Mouse (Mus musculus) hindbrain, embryonic 12.5 days (tissue): Measurements from ENCODE around the gene Fam104a. TPM values are rescaled to one million over a fixed set of nuclear protein-coding genes. Genes with fewer than 3 reads are reported as not detected.

Source experiments
- ATAC-seq: fragments of 200-750 bp; cut with Nextera tagmentation; 2 replicates; pipeline ENCODE4 v1.8.0; 2017; ENCODE audit warnings: moderate TSS enrichment; ENCODE audit not compliant: low FRiP score
- H3K27ac ChIP-seq: fragments of 300-500 bp; sonication (generic); 2 replicates; pipeline ENCODE4 v1.5.1; 2016; ENCODE audit warnings: mild to moderate bottlenecking
- H3K27me3 ChIP-seq: fragments of 300-500 bp; sonication (generic); 2 replicates; pipeline ENCODE4 v1.6.1; 2016; ENCODE audit warnings: mild to moderate bottlenecking
- H3K36me3 ChIP-seq: fragments of 300-500 bp; sonication (generic); 2 replicates; pipeline ENCODE4 v1.6.1; 2016; ENCODE audit warnings: mild to moderate bottlenecking
- H3K4me1 ChIP-seq: fragments of 300-500 bp; sonication (generic); 2 replicates; pipeline ENCODE4 v1.6.1; 2016
- H3K4me2 ChIP-seq: fragments of 300-500 bp; sonication (generic); replicated peaks from 2 replicates; pipeline ENCODE4 v1.6.1; 2016; ENCODE audit warnings: mild to moderate bottlenecking
- H3K4me3 ChIP-seq: fragments of 300-500 bp; sonication (generic); 2 replicates; pipeline ENCODE4 v1.5.1; 2016; ENCODE audit warnings: mild to moderate bottlenecking
- H3K9ac ChIP-seq: fragments of 300-500 bp; sonication (generic); 2 replicates; pipeline ENCODE4 v1.6.1; 2016; ENCODE audit warnings: mild to moderate bottlenecking, moderate library complexity
- H3K9me3 ChIP-seq: fragments of 300-500 bp; sonication (generic); replicated peaks from 2 replicates; pipeline ENCODE4 v1.6.1; 2016; ENCODE audit warnings: mild to moderate bottlenecking
- WGBS: fragments of 180-500 bp; shearing (Covaris S2); methylation state at CpG from one replicate; pipeline ENCODE4 v1.1.7; 2016; 5-methylcytosine and 5-hydroxymethylcytosine counted together
- polyA plus RNA-seq: library from polyadenylated mRNA; unstranded; fragments of >200 nt; fragmentation: Nextera tagmentation; extraction: Ambion mirVana; gene quantifications from 2 replicates; pipeline ENCODE4 v1.2.1, GENCODE M21; 2016

Gene Fam104a
- polyA plus RNA-seq, 1 experiment from 2014 or later: 50.4 TPM

DNA sequence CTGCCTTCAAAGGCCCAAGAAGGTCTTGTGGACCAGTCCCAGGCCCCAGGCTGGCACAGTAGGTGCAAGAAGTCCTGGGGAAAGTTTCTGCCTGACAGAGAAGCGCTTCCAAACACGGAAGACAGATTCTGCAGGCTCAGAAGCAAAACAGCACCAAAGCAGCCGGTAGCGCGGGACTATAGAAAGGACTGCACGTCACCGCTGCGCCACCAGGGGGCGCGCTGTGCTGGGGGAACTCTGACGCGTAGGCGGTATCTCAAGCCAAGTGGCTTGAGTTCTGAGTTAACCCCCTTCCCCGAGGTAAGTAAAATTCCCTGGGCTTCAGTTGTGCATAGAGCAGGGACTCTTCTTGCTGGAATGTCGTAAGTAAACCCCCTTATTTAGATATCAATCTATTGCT lies 35.8 kb downstream of the Fam104a start:
- 2% methylated on average over 15 of the region's 15 CpGs for WGBS
- no peak overlapping the region for H3K4me3 ChIP-seq
- H3K27ac ChIP-seq: no peak overlapping the region
- peaks cover 18% of the 10 kb centered on the region for H3K36me3 ChIP-seq
- H3K9me3 ChIP-seq: no peaks in the 10 kb centered on the region
- peak overlapping the region; percentile 65; the same call in 1 of the 2 replicates for H3K4me2 ChIP-seq
- H3K27me3 ChIP-seq: no peaks in the 10 kb centered on the region
- H3K9ac ChIP-seq: peak overlapping the region; percentile 18; the same call in 1 of the 2 replicates
- no peak for ATAC-seq
- peaks cover 28% of the 10 kb centered on the region for H3K4me1 ChIP-seq

DNA sequence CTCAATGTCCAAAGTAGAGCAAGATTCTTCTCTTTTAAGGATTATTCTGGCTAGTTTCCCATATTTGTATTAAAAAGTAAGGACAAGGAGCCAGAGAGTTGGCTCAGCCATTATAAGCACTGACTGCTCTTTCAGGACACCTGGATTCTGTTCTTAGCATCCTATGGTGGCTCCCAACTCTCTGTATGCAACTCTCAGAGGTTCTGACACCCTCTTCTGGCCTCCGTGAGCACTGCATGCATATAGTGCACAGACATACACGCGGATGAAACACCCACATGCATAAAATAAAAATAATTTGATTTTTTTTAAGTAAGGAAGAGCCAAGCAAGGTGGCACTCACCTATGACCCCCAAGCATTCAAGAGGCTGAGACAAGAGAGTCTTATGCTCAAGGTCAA lies 38.8 kb downstream of the Fam104a start:
- Histone ChIP-seq H3K4me3 (no peak overlapping the region), H3K4me2 (no peak overlapping the region), H3K27ac (no peak overlapping the region), H3K4me1 (peaks cover 12% of the 10 kb centered on the region), H3K9me3 (no peaks in the 10 kb centered on the region), H3K27me3 (no peaks in the 10 kb centered on the region), H3K36me3 (peaks cover 3% of the 10 kb centered on the region; the same call in 1 of the 2 replicates), H3K9ac (no peak overlapping the region)
- no peak for ATAC-seq
- 90% methylated on average over 3 of the region's 3 CpGs for WGBS

DNA sequence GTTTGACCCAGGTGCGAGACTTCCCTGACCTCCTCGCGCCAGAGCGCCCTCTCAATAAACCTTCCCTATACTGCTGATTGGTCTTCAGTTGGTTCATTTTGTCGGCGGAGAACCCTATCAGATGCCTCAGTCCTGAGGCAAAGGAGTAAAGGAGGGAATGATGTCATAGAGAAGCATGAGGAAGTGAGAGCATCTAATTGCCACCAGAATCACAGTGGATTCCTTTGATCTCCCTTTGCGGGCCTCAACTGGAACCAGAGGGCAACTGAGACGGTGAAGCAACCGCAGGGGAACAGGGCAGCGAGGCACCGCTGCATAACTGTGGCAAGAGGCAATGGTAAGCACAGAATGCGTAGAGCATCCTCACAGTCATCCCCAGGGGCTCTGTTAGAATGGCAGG lies 45.3 kb downstream of the Fam104a start:
- Histone ChIP-seq H3K27me3 (no peaks in the 10 kb centered on the region), H3K9ac (no peak overlapping the region), H3K4me1 (no peaks in the 10 kb centered on the region), H3K4me2 (no peak overlapping the region), H3K27ac (no peak overlapping the region), H3K9me3 (no peaks in the 10 kb centered on the region; the same call in 1 of the 2 replicates), H3K36me3 (no peaks in the 10 kb centered on the region), H3K4me3 (no peak overlapping the region)
- no peak for ATAC-seq
- WGBS: 95% methylated on average over 12 of the region's 12 CpGs

DNA sequence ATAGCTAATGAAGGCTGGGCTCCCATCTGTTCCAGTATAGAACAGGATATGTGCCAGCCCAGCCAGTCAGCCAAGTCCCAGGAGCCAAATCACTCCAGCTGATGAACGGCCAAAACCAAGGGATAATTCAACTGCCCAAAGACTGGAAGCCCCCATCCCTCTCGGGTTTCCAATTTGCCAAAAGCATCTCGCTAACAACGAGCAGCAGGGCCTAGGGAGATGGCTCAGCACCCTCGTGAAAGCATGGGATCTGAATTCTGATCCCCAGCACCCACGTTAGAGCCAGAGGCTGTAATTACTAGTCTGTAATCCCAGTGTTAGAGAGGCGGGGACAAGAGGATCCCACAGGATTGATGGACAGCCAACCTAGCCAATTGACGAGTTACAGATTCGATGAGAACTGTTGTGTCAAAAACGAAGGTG lies 49.2 kb downstream of the Fam104a start:
- H3K36me3 ChIP-seq: no peaks in the 10 kb centered on the region
- H3K27me3 ChIP-seq: no peaks in the 10 kb centered on the region
- H3K9me3 ChIP-seq: no peaks in the 10 kb centered on the region; the same call in 1 of the 2 replicates
- 66% methylated on average over 10 of the region's 10 CpGs for WGBS
- H3K4me3 ChIP-seq: no peak overlapping the region
- no peak overlapping the region for H3K9ac ChIP-seq
- H3K27ac ChIP-seq: no peak overlapping the region
- H3K4me2 ChIP-seq: no peak overlapping the region
- no peak for ATAC-seq
- H3K4me1 ChIP-seq: no peaks in the 10 kb centered on the region

DNA sequence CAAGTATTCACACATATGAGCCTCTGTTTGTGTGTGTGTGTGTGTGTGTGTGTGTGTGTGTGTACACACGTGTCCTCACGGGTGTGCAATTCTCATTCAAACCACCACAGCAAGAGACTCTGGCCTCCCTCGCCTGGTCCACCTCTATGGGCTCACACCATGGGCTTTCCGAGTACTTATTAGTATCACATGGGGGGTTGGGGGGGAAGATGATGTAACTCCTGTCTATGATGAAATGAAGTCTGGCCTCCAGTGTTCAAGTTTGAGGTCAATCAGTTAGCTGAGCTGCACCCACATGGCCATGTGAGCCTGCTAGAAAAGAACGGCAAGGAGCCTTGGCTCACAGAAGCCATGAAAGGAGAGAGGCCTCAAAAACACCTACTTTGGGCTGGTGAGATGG lies 50.6 kb downstream of the Fam104a start:
- H3K36me3 ChIP-seq: no peaks in the 10 kb centered on the region
- H3K4me3 ChIP-seq: no peak overlapping the region
- no peaks in the 10 kb centered on the region for H3K27me3 ChIP-seq
- no peak overlapping the region for H3K27ac ChIP-seq
- ATAC-seq: no peak
- H3K9ac ChIP-seq: no peak overlapping the region
- no peak overlapping the region for H3K4me2 ChIP-seq
- no peaks in the 10 kb centered on the region; the same call in 1 of the 2 replicates for H3K9me3 ChIP-seq
- WGBS: 89% methylated on average over 5 of the region's 5 CpGs
- H3K4me1 ChIP-seq: no peaks in the 10 kb centered on the region

DNA sequence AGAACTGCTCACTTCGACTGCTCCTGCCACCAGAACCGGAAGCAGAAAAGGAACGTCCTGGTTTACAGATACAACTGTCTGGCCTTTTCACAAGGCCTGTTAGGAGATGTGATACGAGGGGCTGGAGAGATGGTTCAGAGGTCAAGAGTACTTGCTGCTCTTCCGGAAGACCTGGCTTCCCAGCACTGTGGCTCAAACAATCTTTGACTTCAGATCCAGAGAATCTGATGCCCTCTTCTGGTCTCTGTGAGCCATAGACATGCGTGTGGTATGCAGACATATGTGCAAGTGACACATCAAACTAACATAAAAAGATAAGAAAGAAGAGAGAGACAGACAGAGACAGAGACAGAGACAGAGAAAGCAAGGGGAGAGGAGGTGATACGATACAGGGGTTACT lies 51.7 kb downstream of the Fam104a start:
- Histone ChIP-seq H3K4me3 (no peak overlapping the region), H3K9me3 (no peaks in the 10 kb centered on the region), H3K4me2 (no peak overlapping the region), H3K27me3 (no peaks in the 10 kb centered on the region), H3K27ac (no peak overlapping the region), H3K4me1 (no peaks in the 10 kb centered on the region), H3K9ac (no peak overlapping the region), H3K36me3 (no peaks in the 10 kb centered on the region)
- 75% methylated on average over 7 of the region's 7 CpGs for WGBS
- ATAC-seq: no peak

DNA sequence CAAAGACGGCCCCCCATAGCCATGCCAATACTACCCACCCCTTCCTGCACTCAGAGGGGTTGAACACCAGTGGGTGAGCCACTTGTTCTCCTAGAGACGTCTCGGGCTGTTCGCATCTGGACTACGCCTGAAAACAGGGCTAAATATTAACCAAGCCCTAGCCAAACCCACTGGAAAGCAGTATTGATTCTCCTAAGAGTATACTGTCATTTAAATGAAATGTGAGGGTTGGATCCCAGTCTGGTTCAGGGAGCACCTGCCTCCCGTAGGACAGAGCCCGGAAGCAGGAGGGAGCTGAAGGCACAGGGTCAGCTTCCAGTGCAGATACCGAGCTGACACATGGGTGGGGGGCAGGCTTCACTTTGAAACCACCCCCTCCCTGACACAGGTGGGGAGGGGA lies 52.1 kb downstream of the Fam104a start:
- Histone ChIP-seq H3K9me3 (no peaks in the 10 kb centered on the region), H3K27ac (no peak overlapping the region), H3K4me3 (no peak overlapping the region), H3K27me3 (no peaks in the 10 kb centered on the region), H3K36me3 (no peaks in the 10 kb centered on the region), H3K4me2 (no peak overlapping the region), H3K9ac (no peak overlapping the region), H3K4me1 (no peaks in the 10 kb centered on the region)
- no peak for ATAC-seq
- 60% methylated on average over 8 of the region's 8 CpGs for WGBS

DNA sequence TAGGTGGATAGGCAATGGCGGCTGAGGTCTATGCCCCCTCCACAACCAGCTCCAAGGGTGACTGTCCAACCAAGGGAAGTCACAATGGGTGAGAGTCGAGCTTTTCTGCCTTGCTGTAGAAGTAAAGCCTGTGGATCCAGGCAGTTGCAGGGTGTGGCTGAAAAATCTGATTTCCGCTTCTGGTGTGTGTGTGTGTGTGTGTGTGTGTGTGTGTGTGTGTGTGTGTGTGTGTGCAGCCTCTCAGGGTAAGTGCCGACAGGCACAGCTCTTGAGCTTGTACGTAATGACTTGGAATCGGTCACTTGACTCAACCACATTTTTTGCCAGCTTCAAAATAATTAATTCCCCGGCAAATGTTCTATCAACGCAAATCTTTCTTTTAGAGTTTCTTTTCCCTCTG lies 52.7 kb downstream of the Fam104a start:
- Histone ChIP-seq H3K27ac (no peak overlapping the region), H3K4me2 (no peak overlapping the region), H3K27me3 (no peaks in the 10 kb centered on the region), H3K36me3 (no peaks in the 10 kb centered on the region), H3K4me1 (no peaks in the 10 kb centered on the region), H3K9ac (no peak overlapping the region), H3K9me3 (no peaks in the 10 kb centered on the region), H3K4me3 (no peak overlapping the region)
- 85% methylated on average over 8 of the region's 8 CpGs for WGBS
- no peak for ATAC-seq

DNA sequence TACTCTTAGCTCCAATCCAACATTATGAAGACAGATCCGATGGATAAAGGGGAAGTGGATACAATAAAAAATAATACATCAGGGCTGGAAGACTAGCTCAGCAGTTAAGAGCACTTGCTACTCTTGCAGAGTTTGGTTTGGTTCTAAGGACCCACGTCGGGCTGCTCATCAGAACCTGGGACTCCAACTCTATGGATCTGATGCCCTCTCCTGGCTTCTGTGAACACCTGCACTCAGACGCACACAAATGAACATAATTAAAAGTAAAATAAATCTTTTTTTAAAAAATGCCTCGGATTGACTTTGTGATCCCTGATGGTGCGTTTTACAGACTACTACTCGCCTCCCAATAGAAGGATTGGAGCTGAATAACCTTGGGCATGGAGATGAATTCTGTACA lies 53.3 kb downstream of the Fam104a start:
- no peak overlapping the region for H3K4me3 ChIP-seq
- H3K4me1 ChIP-seq: no peaks in the 10 kb centered on the region
- no peak overlapping the region for H3K27ac ChIP-seq
- H3K4me2 ChIP-seq: no peak overlapping the region
- no peaks in the 10 kb centered on the region for H3K36me3 ChIP-seq
- no peak for ATAC-seq
- H3K27me3 ChIP-seq: no peaks in the 10 kb centered on the region
- 61% methylated on average over 7 of the region's 7 CpGs for WGBS
- no peaks in the 10 kb centered on the region for H3K9me3 ChIP-seq
- H3K9ac ChIP-seq: no peak overlapping the region

DNA sequence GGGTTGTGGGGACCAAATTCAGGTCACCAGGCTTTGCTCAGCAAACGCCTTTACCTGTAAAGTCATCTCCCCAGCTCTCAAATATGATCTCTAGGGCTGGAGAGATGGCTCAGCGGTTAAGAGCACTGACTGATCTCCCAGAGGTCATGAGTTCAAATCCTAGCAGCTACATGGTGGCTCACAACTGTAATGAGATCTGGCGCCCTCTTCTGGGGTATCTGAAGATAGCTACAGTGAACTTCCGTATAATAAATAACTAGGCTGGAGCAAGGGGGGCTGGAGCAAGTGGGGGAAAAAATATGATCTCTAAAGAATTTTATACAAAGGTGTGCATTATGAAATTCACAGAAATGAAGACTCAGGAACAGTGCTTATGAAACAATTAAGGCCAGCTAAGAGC lies 56.2 kb downstream of the Fam104a start:
- WGBS: 48% methylated on average over 4 of the region's 4 CpGs
- Histone ChIP-seq H3K4me3 (no peak overlapping the region), H3K4me1 (no peaks in the 10 kb centered on the region)

DNA sequence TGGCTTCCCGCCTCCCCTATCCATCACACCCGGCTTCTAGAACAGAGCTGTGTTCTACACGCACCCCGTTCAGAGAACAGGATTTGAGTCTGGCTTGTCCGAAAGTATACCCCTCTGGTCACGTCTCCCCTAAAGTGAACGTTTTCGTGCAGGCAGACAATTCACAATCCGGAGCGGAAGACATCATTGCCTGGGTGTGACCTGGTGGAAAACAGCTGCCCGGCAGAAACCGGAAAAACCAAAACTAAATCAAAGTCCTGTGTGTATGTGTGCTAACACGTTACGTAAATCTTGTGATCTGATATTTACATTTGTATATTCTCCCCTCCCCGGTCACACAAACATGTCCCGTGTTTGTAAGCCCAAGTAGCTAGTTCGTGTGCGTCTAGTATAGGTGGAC lies 58.5 kb downstream of the Fam104a start:
- no peak overlapping the region for H3K4me3 ChIP-seq
- ATAC-seq: no peak
- H3K27ac ChIP-seq: no peak overlapping the region

More for the DNA sequence above, 56.2 kb downstream of the Fam104a start:
- no peak for ATAC-seq
- Histone ChIP-seq H3K9ac (no peak overlapping the region), H3K9me3 (no peaks in the 10 kb centered on the region), H3K27me3 (no peaks in the 10 kb centered on the region), H3K27ac (no peak overlapping the region), H3K4me2 (no peak overlapping the region), H3K36me3 (peaks cover 19% of the 10 kb centered on the region)

DNA sequence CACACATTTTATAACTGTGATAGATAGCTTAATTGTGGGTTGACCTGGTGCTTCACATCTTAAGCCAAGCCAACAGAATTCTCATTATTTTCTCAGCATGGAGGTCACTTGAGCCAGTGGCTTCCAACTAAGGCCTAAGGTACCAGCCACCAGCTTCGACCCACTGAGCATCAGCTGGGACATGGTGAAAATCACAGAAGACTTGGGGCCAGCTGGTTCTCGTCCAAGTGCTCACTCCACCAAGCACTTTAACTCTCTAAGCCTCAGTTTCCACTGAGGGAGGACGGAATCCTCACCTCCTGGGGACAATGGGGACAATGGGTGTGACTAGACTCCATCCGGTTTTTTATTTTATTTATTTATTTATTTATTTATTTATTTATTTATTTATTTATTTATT lies 61.9 kb downstream of the Fam104a start:
- 84% methylated on average over 4 of the region's 4 CpGs for WGBS

More for the DNA sequence above, 58.5 kb downstream of the Fam104a start:
- H3K27me3 ChIP-seq: peaks cover 9% of the 10 kb centered on the region
- H3K36me3 ChIP-seq: peaks cover 19% of the 10 kb centered on the region
- 94% methylated on average over 18 of the region's 18 CpGs for WGBS
- no peak overlapping the region for H3K9ac ChIP-seq
- H3K4me1 ChIP-seq: peaks cover 8% of the 10 kb centered on the region
- no peak overlapping the region for H3K4me2 ChIP-seq
- no peaks in the 10 kb centered on the region for H3K9me3 ChIP-seq

DNA sequence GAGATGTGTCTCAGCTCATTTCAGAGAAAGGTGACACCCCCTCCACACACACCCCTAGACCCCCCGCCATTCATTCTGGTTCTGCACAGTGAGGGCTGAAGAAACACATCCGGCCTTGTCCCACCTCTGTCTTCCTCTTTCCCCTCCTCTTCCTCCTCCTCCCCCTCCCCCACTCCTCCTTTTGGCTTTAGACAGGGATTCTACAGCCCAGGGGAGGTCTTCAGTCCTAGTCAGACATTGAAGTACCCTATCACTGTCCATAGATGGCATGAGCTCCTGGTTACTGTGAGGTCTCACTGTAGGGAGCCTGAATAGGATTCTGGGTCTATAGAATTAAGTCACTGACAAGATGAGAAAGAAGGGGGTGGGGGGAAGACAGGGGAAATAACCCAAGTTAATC lies 63.0 kb downstream of the Fam104a start:
- no peak for ATAC-seq
- Histone ChIP-seq H3K4me3 (peak overlapping the region; percentile 47), H3K4me1 (peaks cover 38% of the 10 kb centered on the region), H3K9ac (peak overlapping the region; percentile 61; the same call in 1 of the 2 replicates), H3K9me3 (no peaks in the 10 kb centered on the region), H3K36me3 (peaks cover 19% of the 10 kb centered on the region), H3K27ac (no peak overlapping the region), H3K27me3 (peaks cover 30% of the 10 kb centered on the region), H3K4me2 (peak overlapping the region; percentile 77)
- 63% methylated on average over 2 of the region's 2 CpGs for WGBS

More for the DNA sequence above, 61.9 kb downstream of the Fam104a start:
- peaks cover 30% of the 10 kb centered on the region for H3K27me3 ChIP-seq
- H3K4me3 ChIP-seq: no peak overlapping the region
- H3K36me3 ChIP-seq: peaks cover 19% of the 10 kb centered on the region
- no peak overlapping the region for H3K9ac ChIP-seq
- H3K27ac ChIP-seq: no peak overlapping the region
- no peaks in the 10 kb centered on the region for H3K9me3 ChIP-seq
- no peak for ATAC-seq
- peaks cover 38% of the 10 kb centered on the region for H3K4me1 ChIP-seq
- no peak overlapping the region for H3K4me2 ChIP-seq
